Mouse (Mus musculus) MEL (cell line): ENCODE measurements around the gene Lcn10.

ENCODE experiments used
- CTCF ChIP-seq, 3 experiments: IDR thresholded peaks in 2 of 3; conservative IDR thresholded peaks in 1 of 3; 2 replicates each; pipeline ENCODE4 v1.5.1; 2011 to 2012; ENCODE audit warnings: low read length in 3 of 3, low read depth in 2 of 3, mild to moderate bottlenecking in 2 of 3, improper control_type of control experiment in 1 of 3, inconsistent platforms in 1 of 3, mixed read lengths in 1 of 3, moderate library complexity in 1 of 3; ENCODE audit not compliant: control insufficient read depth in 1 of 3, insufficient read depth in 1 of 3, poor library complexity in 1 of 3, severe bottlenecking in 1 of 3
- ELF1 ChIP-seq: IDR thresholded peaks from 2 replicates; pipeline ENCODE4 v1.6.1; 2014; ENCODE audit warnings: low read depth, mild to moderate bottlenecking, inconsistent platforms, low read length, improper control_type of control experiment, moderate library complexity
- EP300 ChIP-seq, 2 experiments: IDR thresholded peaks; 2 replicates each; pipeline ENCODE4 v1.6.1; 2011; ENCODE audit warnings: improper control_type of control experiment in 2 of 2, low read length in 2 of 2, low read depth in 1 of 2, mild to moderate bottlenecking in 1 of 2
- JUND ChIP-seq: IDR thresholded peaks from 2 replicates; pipeline ENCODE4 v1.6.1; 2011; ENCODE audit warnings: low read depth, mild to moderate bottlenecking, improper control_type of control experiment, low read length
- MAX ChIP-seq: IDR thresholded peaks from 2 replicates; pipeline ENCODE4 v1.6.1; 2011; ENCODE audit warnings: low read length, improper control_type of control experiment
- NRF1 ChIP-seq: IDR thresholded peaks from 2 replicates; pipeline ENCODE4 v1.6.1; 2014; ENCODE audit warnings: low read depth, mild to moderate bottlenecking, inconsistent platforms, low read length, improper control_type of control experiment, moderate library complexity; ENCODE audit not compliant: poor library complexity, insufficient read depth, severe bottlenecking
- POLR2A ChIP-seq, 2 experiments: IDR thresholded peaks; 2 replicates each; pipeline ENCODE4 v1.6.1; 2011 to 2012; ENCODE audit warnings: low read length in 2 of 2, mild to moderate bottlenecking in 2 of 2, control low read depth in 1 of 2, improper control_type of control experiment in 1 of 2, low read depth in 1 of 2, moderate library complexity in 1 of 2; ENCODE audit not compliant: control insufficient read depth in 1 of 2, insufficient read depth in 1 of 2, poor library complexity in 1 of 2
- RAD21 ChIP-seq: IDR thresholded peaks from 2 replicates; pipeline ENCODE4 v1.6.1; 2011; ENCODE audit warnings: mild to moderate bottlenecking, low read depth, low read length, improper control_type of control experiment
- RCOR1 ChIP-seq: IDR thresholded peaks from 2 replicates; pipeline ENCODE4 v1.6.1; 2012; ENCODE audit warnings: low read depth, mild to moderate bottlenecking, inconsistent platforms, low read length, improper control_type of control experiment
- TCF12 ChIP-seq: IDR thresholded peaks from 2 replicates; pipeline ENCODE4 v1.6.1; 2014; ENCODE audit warnings: low read depth, mild to moderate bottlenecking, inconsistent platforms, low read length, improper control_type of control experiment, moderate library complexity
- ZMIZ1 ChIP-seq: IDR thresholded peaks from 2 replicates; pipeline ENCODE4 v1.6.1; 2012; ENCODE audit warnings: low read depth, mild to moderate bottlenecking, inconsistent platforms, low read length, improper control_type of control experiment, moderate library complexity
- ZNF384 ChIP-seq: IDR thresholded peaks from 2 replicates; pipeline ENCODE4 v1.6.1; 2012; ENCODE audit warnings: low read depth, mild to moderate bottlenecking, inconsistent platforms, low read length, improper control_type of control experiment

DNA sequence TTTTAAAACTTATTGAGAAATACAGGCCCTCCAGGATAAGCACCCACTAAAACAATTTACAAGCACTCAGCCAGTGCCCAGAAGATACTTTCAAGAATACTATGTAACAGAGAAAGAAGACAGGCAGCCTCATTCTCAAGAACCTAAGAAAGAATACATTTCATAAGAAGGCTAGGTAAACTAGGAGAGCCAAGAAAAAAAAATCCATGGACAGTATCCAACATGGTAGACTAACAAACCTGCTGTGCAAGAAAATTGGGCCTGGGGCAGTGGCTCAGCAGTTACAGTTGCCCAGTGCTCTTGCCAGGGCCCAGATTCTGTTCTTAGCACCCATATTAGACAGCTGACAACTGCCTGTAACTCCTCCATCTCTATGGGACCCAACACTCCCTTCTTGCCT, 34.7 kb downstream of the Lcn10 start:
- TF ChIP-seq CTCF (IDR thresholded peaks at IDR 0.05 in 2 of 3, conservative IDR thresholded peaks at IDR 0.05 in 1 of 3; ENCODE audit: control insufficient read depth in 1 of 3, insufficient read depth in 1 of 3, low read depth in 2 of 3, low read length in 3 of 3, poor library complexity in 1 of 3, severe bottlenecking in 1 of 3) (no peak), EP300 (IDR thresholded peaks at IDR 0.05; ENCODE audit: low read depth in 1 of 2, low read length in 2 of 2) (no peak), TCF12 (no peak), NRF1 (no peak), ELF1 (no peak), ZMIZ1 (no peak), POLR2A (IDR thresholded peaks at IDR 0.05; ENCODE audit: control insufficient read depth in 1 of 2, insufficient read depth in 1 of 2, low read depth in 1 of 2, low read length in 2 of 2, poor library complexity in 1 of 2) (no peak), MAX (no peak), ZNF384 (no peak), RCOR1 (no peak), RAD21 (no peak), JUND (no peak)
